Mouse (Mus musculus): ENCODE results near the gene Fbxo45.
"Not testable (repeated sequence)": the region's sequence is repeated elsewhere in the genome, so short reads cannot be mapped to it uniquely, and the experiment has no call there.

The Fbxo45 gene

GRCm38 (mm10) chr16:32246952-32247370 lies at the start of gene Fbxo45, which contains the start of gene Wdr53:
TSS of gene Fbxo45 (minus strand) at chr16:32247158.
TSS of gene Wdr53 (plus strand) at chr16:32247227.
- in situ Hi-C loops (cut with MseI, MboI), result no loop called here

DNA sequence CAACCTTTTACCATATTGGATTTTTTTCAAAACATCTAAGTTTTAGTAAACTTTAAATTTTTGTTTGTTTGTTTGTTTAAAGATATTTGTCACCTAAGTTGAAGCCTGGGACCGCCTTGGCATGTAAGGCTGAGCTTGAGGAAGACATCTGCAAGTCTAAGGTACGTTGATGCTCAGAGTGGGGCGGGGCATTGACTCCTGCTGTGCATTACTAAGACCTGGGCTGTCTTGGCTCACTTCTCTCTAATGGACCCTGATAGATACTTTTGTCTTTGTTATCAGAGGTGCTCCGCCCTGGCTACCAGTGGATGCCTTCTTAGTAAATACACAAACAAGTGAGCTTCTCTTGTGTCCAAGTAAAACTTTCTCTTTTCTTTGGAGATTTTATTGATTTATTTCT lies 44.9 kb upstream of the Fbxo45 start:
- in situ Hi-C loops (cut with MseI, MboI), result no loop called here

- in situ Hi-C loops (cut with MseI, MboI), result no loop called here
Observed at GRCm38 (mm10) chr16:32282608-32283007, 35.6 kb upstream of the Fbxo45 start.

DNA sequence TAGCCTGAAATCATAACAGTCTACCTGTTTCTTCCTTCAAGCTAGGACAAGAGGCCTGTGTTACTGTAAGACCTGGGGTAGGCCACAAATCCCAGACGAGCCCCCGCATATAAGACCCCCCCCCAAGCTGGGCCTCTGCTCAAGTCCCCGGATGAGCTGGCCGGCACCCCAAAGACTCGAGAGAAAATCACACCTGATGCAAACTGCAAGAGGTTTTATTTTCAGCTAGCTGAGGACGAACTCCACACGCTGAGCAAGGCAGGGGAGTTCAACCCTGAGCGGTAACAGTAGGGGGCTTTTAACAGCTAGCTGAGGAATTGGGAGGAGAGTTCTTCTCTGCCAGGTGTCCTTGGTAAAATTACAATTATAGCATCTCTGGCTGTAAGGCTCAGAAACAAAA lies 33.3 kb upstream of the Fbxo45 start:
- in situ Hi-C loops (cut with MseI, MboI), result no loop called here

GRCm38 (mm10) chr16:32278396-32278795 lies 31.4 kb upstream of the Fbxo45 start:
- in situ Hi-C loops (cut with MseI, MboI), result no loop called here

DNA sequence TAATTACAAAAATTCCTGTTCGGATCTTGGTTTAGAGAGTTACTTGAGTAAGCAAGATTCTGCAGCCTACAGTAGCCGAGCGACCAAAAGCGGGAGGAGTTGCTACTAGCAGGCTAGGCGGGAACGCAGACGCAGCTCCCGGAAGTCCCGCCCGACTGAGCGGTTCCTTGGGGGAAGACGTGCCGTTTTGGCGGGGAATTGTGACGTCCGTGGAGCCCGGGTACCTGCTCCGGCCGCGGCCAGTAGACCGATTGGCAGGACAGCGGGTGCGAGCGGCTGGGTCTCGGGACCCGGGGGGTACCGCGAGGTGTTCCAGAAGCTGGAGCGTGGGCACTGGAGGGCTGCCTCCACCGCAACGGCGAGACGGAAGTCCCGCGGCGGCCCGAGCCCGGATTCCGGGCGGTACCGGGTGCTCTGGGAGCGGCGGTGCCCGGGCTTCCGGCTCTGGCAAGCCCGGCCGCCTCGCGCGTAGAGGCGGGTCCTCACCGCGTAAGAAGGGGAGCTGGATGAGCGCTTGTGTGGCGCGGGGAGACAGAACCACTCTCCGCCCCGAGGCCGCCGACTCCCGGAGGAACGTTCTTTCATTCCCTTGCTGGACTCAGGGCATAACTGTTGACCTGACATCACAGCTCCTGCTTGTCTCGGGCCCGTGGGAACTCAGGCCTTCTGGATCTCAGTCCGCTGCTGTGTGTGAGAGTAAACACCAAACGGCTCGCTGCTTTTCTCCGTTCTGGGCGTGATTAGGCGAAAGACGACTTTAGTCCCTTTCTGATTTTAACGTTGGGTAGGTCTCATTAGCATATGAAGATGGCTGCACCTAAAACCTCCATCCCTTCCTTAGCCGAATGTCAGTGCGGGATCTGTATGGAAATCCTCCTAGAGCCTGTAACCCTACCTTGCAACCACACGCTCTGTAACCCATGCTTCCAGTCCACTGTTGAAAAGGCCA lies 30.6 kb upstream of the Fbxo45 start, which contains the start of gene Rnf168:
Gene Rnf168 (plus strand): TSS at position 152 of the 949 bp plus-strand sequence.
- in situ Hi-C loops (cut with MseI, MboI), result no loop called here

DNA sequence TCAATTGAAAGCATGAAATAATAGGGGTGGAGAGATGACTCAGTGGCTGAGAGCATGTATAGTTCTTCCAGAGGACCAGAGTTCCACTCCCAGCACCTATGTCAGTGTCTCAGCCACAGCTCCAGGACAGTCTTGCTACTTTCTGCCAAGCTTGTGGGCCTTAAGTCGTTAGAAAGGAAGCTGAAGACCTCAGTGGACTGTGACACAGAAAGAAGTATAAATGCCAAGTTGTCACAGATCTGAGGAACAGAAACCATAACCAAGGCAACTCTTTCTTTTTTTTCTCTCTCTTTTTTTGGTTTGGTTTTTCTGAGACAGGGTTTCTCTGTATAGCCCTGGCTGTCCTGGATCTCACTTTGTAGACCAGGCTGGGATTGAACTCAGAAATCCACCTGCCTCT lies 28.9 kb upstream of the Fbxo45 start:
- in situ Hi-C loops (cut with MseI, MboI), result no loop called here

GRCm38 (mm10) chr16:32275041-32275440 lies 28.1 kb upstream of the Fbxo45 start:
- in situ Hi-C loops (cut with MseI, MboI), result no loop called here

- in situ Hi-C loops (cut with MseI, MboI), result no loop called here
Observed at GRCm38 (mm10) chr16:32273338-32273737, 26.4 kb upstream of the Fbxo45 start.

DNA sequence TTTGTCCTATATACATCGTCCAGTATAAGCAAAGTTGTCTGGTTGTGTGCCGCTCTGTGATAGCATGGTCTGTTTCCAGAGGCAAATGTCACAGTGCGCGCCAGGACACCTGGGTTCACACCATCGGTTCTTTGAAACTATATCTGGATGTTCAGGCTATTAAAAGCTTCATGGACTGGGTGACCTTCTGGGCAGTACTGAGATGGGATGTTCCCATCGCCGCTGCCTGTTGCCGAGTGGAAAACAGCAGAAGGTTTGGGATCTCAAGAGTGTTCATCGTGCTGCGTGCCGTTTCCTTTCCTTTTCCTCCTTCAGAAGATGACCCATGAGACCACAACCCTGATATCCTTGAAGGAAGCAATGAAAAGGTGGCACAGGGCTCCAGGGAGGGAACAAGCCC lies 24.3 kb upstream of the Fbxo45 start, which contains the start of gene Smco1:
Gene Smco1 (plus strand): TSS at position 178 of the 400 bp plus-strand sequence.
- in situ Hi-C loops (cut with MseI, MboI), result no loop called here

DNA sequence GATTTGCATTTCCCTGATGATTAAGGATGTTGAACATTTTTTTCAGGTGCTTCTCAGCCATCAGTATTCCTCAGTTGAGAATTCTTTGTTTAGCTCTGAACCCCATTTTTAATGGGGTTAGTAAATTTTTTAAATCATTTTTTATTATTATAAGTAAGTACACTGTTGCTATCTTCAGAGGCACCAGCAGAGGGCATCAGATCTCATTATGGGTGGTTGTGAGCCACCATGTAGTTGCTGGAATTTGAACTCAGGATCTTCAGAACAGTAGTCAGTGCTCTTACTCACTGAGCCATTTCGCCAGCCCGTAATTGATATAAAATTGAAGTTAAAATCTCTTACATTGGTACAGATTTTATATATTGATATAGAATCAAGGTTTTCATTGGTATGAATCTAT lies 17.3 kb upstream of the Fbxo45 start:
- in situ Hi-C loops (cut with MseI, MboI), result not testable (repeated sequence)

DNA sequence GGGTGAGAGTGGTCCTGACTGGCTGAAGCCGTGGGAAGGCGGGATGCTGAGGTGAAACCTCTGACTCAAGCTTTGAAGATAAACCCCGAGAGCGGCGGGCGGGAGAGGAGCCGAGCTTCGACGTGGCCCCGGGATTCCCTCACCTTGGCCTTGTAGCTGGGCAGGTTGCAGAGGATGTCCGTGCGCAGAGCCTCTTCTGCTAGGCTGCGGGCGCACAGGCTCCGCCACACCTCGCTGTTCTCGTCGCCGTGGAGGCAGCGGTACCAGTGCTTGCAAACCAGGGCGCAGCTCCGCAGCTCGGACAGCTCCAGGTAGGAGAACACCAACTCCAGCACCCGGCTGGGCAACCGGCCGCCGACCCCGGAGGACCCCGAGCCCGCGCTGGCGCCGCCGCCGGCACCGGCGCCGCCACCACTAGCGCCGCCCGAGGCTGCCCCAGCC lies 587 bp downstream of the Fbxo45 start:
- in situ Hi-C loops (cut with MseI, MboI), result no loop called here

DNA sequence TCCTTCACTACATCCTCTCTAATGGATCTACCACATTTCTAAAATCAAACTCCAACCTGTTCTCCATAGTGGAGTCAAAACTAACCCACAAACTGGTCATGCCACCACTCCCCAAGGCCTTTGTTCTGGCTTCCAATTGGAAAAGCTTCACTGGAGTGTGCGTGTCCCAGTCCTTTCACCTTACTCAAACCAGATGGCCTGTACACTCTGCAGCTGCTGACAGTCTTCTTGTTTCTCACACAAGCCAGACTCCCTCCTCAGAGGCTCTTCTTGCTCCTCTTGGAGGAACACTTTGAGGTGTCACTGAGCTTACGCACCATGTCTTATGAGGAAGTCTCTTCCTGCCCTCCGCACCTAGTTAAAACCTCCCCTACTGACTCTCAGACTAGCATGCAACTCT lies 3.1 kb downstream of the Fbxo45 start:
- in situ Hi-C loops (cut with MseI, MboI), result no loop called here

GRCm38 (mm10) chr16:32239428-32240312 lies 7.3 kb downstream of the Fbxo45 start:
- in situ Hi-C loops (cut with MseI, MboI), result no loop called here

GRCm38 (mm10) chr16:32237930-32238680 lies 8.9 kb downstream of the Fbxo45 start:
- in situ Hi-C loops (cut with MseI, MboI), result no loop called here

DNA sequence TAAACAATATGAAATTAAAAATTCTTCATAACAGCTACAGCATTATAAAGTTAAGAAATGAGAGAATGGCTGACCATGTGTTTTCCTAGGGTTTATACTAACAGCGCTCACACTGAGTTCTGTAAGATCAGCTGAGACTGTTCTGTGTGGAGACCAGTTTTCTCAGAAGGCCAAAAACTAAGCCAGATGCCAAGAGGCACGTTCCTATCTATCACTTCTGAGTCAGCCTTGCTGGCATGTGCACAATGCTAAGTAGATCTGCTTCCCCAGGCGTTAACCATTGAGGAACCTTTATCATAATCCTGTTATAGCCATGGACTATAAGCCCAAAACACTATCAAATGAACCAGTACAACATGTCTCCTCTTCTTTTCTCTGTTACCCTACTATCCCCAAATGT lies 14.9 kb downstream of the Fbxo45 start:
- in situ Hi-C loops (cut with MseI, MboI), result not testable (repeated sequence)

- in situ Hi-C loops (cut with MseI, MboI), result no loop called here
Observed at GRCm38 (mm10) chr16:32222399-32222798, 24.6 kb downstream of the Fbxo45 start.

- in situ Hi-C loops (cut with MseI, MboI), result no loop called here
Observed at GRCm38 (mm10) chr16:32221803-32222202, 25.2 kb downstream of the Fbxo45 start.

DNA sequence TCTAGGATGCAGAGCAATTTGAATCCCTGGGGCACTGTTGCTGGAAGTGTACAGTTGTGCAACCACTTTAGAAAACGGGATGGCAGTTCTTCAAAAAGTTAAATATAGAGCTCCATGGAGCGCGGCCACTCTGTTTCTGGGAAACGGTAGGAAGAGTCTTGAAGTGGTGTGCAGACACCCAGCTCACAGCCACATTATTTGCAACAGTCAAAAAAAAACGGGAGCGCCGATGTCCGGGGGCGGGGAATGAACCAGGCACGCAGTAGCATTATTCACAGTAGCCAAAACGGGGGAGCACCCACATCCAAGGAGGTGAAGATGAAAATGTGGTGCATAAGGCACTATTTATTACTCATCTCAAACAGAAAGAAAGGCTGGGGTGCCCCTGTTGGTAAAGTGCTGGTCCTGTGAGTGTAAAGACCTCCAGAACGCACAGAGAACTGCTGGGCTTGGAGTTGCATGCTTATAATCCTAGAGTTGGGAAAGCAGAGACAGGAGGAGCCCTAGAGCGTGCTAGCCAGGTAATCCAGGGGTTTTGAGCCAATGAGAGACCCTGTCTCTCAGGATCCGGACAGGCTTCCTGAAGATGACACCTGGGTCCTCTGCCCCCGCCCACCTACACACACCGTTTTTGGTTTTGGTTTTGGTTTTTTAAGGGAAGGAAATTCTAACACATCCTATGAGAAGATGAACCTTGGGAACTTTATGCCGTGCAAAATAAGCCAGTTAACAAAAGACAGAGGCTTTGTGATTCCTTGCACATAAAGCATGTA lies 32.0 kb downstream of the Fbxo45 start:
- in situ Hi-C loops (cut with MseI, MboI), result no loop called here

- in situ Hi-C loops (cut with MseI, MboI), result no loop called here
Observed at GRCm38 (mm10) chr16:32214156-32214555, 32.8 kb downstream of the Fbxo45 start.

All from mouse trophoblast stem cell (cell line).